Mouse (Mus musculus) layer of hippocampus, postnatal 36 days (tissue): ENCODE measurements around the gene Nutf2. TPM values are rescaled to one million over a fixed set of nuclear protein-coding genes. Genes with fewer than 3 reads are reported as not detected.

Experiments used
- DNase-seq, 2 experiments: peaks; one replicate each; pipeline ENCODE4 v3.0.0; 2022
- total RNA-seq, 2 experiments: library from RNA; stranded (reverse); gene quantifications; 2 replicates each; pipeline ENCODE4 v1.2.3; 2021

Nutf2 gene
- total RNA-seq, 2 experiments from 2014 or later, result 27.6 to 36.3 TPM

DNA sequence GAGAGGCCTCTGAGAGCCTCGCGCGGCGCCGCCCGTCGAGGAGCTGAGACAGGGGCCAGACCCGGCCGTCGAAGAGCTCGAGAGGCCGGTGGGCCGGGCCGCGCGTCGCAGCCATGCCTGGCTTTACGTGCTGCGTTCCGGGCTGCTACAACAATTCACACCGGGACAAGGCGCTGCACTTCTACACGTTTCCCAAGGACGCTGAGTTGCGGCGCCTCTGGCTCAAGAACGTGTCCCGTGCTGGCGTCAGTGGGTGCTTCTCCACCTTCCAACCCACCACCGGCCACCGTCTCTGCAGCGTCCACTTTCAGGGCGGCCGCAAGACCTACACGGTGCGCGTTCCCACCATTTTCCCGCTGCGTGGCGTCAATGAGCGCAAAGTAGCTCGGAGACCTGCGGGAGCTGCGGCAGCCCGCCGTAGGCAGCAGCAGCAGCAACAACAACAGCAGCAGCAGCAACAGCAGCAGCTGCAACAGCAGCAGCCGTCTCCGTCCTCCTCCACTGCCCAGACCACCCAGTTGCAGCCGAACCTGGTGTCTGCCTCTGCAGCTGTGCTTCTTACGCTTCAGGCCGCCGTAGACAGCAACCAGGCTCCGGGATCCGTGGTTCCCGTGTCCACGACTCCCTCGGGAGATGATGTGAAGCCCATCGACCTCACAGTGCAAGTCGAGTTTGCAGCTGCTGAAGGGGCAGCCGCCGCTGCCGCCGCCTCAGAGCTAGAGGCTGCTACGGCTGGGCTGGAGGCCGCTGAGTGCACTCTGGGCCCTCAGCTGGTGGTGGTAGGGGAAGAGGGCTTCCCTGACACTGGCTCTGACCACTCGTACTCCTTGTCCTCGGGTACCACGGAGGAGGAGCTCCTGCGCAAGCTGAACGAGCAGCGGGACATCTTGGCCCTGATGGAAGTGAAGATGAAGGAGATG, 4.9 kb upstream of the Nutf2 start:
- peak; percentile 56 to 67 for DNase-seq

DNA sequence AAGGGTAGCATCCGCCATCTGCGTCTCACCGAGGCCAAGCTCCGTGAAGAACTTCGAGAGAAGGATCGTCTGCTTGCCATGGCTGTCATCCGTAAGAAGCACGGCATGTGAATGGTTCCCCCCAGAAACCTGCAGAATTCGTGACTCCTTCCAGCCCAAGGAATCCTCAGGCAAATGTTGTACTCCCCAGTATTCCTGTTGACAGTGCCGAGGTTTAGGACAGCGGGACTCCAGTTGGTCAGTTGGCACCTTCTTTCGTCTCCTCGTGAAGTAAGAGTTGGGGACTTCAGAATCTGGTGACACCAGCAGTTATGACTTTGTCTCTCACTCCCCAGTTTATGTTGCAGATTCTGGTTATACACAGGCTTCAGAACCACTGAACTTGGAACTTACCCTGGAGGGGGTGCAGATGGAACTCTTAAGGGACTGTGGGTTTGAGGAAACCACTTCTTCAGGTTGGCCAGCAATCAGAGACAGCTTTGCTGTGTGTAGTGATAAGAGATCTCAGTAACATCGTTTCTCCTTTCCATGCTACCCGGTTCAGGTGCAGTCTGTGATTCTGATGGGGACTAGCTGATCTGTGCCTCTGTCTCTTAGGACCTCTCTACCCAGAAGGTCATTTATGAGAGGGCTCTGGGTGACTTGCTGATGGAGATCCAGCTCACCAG, 4.1 kb upstream of the Nutf2 start:
- no peak for DNase-seq

DNA sequence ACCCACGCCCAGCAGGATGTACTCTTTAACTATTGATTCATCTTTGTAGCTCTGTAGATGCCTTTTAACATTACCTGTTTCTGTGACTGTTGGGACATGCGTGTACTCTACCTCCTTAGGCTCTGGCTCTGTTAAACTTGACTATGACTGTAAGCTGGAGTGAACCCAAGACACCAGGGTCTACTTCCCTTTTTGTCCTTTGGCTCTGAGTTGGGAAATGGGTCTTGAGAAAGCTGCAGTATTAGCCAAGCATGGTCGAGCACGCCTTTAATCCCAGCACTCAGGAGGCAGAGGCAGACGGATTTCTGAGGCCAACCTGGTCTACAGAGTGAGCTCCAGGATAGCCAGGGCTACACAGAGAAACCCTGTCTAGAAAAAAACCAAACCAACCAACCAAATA, 1.9 kb upstream of the Nutf2 start:
- no peak for DNase-seq

DNA sequence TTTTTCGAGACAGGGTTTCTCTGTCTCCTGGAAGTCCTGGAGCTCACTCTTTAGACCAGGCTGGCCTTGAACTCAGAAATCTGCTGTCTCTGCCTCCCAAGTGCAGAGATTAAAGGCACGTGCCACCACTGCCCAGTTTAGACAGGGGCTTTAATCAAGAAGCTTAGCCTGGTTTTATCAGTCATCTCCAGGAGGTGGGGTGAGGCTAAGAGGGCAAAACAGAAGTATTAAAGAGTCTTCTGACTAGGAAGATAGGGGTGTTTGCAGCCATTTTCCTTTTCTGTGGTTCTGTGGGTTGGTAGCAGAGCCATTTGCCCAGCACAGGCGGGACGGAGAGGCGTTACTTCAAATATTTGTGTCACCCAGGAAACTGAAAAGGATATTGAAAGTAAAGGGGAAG, 1.1 kb upstream of the Nutf2 start:
- no peak for DNase-seq

DNA sequence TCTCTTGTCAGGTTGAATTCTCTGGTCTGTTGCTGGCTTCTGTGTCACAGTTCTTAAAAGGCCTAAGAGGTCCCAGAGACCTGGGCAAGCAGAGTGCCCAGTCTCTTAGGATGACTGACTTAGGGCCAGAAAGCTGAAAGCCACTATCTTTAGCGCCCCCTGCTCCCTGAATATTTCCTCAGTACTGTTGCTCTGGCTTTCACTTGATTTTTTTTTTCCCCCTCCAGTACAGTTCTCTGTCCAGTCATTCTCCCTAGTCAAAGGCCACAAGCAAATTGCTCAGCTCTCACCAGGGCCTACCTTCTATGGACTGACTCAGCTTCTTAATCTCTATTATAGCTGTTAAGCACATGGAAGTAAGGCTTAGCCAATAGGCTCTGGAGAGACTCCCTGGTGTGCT, 1.6 kb downstream of the Nutf2 start:
- DNase-seq, result no peak

DNA sequence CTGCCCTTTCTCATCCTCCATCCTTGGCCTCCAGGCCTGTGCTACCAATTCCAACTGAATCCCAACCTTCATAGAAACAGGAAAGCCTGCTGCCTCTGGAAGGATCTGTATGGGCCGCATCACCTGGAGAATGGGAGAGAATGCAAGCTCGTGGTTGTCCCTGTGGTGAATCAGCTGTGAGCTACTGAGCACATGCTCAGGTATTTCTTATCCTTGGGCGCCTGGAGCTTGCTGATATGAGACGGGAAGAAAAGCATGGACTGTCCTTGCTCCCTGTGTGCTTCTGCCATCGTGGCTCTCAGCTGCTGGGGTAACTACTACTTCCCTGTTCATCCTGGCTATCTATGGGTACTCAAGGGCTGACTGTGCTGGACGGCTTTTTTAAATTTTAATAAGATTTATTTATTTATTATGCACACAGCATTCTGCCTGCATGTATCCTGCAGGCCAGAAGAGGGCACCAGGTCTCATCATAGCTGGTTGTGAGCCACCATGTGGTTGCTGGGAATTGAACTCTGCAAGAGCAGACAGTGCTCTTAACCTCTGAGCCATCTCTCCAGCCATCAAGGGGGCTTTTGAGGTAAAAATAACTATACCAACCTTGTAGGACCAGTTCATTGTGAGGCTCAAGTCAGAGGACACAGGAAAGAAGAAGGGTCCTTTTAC, 6.1 kb downstream of the Nutf2 start:
- DNase-seq, result no peak

DNA sequence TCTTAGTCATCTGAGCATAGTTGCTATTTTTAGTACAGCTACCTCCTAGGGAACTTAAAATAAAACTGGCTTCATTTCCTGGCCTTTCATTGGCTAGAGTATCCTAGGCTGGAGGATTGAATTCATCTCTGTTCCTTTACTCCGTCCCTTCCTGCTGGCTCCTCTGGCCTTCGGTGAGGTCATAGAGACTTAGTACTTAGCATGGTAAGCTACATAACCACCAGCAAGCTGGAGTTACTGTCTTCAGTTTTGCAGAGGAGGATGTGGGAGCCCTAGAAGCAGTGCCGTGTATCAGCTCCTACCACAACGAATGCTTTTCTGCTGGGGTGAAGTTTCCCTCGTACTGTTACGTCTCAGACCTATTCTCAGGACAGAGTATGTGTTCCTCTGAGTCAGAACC, 13.9 kb downstream of the Nutf2 start:
- DNase-seq, result no peak

DNA sequence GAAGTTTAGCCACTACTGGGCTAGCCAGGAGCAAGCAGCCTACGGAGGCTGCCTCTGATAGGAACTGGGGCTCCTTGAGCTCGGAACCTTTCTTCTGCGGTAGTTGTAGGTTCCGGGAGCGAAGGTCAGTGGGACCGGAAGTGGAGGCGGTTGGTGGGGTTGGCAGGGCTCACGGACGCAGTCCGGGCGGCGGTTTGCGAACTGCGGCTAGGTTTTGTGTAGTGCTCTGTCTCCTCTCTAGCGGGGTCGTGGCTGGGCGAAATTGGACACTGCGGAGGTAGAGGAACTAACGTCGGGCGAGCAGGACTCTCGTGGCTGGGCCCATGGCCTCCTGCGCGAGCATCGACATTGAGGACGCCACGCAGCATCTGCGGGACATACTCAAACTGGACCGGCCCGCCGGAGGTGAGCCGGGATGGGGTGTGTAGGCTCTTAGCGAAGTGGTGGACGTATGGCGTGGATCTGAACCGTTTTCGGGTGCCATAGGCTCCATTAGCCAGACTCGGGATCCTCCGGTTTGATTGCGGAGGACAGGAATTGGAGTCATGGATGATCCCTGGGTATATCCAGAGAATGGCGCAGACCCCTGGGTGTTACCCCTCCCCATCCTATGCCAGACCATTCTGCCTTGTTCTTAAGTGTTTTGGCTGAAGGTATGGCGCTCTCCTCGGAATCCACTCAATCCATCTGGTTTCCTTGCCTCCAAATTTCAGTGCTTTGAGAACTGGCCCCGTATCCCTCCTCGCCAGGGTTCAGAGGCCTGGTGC, 20.6 kb downstream of the Nutf2 start, which contains the start of gene Edc4:
Edc4 (plus strand) TSS at position 128 of the 767 bp plus-strand sequence.
- DNase-seq, result peak; percentile 82 to 85

DNA sequence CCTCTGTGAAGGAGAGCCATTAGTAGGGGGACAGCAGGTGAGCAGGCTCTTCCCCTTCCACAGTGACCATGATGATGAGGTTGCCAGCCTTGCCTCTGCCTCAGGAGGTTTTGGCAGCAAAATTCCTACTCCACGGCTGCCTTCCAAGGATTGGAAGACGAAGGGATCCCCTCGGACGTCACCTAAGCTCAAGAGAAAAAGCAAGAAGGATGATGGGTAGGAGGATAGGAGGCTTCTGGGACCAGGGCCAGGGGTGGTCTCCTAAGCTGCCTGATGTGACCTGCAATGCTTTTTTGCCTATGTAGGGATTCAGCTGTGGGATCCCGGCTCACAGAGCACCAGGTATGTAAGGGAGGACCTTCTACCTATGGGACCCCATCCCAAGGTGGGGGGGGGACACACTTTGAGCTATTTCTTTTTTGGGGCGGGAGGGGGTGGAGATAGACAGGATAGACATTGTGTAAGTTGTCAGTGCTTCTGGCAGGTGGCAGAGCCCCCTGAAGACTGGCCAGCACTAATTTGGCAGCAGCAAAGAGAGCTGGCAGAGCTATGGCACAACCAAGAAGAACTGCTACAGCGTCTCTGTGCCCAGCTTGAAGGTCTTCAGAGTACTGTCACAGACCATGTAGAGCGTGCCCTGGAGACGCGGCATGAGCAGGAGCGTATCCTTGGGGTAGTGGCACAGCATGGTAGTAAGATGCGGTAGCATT, 29.5 kb downstream of the Nutf2 start:
- DNase-seq, result no peak

DNA sequence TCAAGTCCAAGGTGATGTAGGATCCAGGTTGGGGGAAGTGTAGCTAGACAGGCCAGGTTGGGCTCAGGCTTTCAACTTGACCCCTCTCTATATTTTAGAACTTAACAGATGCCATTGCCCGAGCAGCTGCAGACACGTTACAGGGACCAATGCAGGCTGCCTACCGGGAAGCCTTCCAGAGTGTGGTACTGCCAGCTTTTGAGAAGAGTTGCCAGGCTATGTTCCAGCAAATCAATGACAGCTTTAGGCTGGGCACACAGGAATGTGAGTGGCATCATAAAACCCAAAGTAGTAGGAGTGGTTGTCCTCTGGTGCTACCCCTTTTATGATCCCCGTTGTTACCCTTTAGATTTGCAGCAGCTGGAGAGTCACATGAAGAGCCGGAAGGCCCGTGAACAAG, 30.5 kb downstream of the Nutf2 start:
- peak; percentile 70 to 72 for DNase-seq

DNA sequence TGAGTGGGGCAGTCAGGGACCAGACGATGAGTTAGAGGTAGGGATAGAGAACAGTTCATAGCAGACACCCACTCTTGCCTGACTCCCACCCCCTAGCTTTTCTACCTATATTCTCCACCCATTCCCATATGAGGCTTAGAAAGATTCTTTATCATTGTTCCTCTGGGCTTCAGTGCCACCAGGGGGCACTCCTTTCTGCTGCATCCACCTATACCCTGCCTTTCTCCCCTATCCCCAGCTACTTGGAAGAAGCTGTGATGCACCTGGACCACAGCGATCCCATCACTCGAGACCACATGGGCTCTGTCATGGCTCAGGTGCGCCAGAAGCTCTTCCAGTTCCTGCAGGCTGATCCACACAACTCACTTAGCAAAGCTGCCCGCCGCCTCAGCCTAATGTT, 32.1 kb downstream of the Nutf2 start:
- no peak for DNase-seq

DNA sequence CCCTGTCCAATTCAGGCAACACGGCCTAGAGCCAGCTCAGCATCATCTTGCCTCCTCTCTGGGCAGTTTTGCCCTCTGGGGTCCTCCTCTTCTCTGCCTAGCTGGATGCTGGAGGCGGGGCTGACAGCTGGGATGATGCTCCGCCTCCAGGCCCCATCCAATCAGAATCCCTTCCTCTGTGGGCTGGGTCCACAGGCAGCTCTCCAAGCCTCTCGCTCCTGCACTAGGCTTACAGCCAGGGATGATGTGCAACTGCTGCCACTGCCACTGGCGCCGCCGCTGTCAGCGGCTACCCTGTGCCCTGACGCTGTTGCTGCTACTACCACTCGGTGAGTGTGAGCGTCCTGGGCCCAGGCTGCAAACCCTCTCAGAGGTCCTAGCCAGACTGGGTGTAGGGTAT, 33.0 kb downstream of the Nutf2 start, which contains the start of gene Nrn1l:
Nrn1l (plus strand) TSS at position 229 of the 400 bp plus-strand sequence.
- DNase-seq, result peak; percentile 69 to 76

DNA sequence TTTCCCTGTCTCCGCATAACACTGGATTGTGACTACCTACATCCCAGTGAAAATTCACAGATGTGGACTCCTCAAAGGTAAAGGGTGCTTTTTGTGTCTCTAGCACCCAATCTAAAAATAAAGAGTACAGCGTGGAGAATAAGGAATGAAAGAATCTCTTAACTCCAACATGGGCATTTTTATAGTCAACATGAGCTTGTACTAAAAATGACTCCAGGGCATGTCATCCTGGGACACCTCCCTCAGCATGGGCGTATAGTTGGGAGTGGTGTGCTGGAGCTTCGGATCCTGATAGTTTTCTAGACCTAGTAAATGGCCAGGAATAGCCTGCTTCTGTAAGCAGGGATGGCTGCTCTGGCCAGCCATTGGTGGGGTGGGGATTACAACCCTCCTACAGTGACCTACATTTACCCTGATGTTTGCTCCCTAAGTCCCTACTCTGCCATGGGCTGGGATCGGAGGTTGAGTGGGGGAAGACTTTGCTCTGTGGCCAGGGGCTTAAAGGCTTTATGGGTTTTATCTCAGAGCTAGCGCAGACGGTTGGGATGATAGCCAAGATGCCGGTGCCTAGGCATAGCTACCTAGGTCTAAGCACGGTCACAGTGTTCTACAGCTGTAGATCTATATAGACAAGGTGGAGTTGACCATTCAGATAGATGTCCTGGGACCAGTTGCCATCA, 37.6 kb downstream of the Nutf2 start:
- DNase-seq, result no peak

DNA sequence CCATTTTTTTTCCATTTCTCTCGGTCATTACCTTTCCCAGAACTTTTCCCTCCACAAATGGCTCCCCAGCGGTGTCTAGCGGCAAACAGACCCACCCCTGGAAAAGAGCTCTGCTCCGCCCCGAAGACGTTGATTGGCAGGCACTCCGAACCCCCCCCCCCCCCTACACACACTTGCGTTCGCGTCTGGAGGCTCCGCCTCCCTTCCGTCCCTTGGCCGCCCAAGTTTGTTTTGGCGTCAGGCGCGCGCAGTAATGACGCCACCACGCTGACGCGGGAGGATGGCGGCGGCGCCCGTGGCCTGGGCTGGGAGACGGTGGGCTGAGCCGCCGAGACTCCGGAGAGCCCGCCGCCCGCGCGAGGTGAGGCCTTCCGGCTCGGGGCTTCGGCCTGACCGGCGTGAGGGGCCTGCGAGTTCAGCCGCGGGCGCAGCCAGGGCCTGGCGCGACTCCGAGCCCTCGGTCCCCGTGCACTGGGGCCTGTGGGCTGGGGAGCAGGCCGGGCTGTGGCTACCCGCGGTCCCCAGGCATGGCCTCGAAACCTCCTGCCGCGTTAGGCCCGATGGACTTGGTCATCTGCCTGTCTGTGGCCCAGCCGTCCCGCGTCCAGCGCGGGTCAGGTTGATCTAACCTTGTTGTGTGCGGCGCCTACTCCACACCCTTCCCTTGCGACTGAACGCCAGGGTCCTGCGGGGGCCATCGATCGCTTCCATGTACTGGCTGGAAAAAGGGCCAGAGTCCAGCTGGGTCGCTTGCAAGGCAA, 40.0 kb downstream of the Nutf2 start, which contains the start of gene Pskh1:
Pskh1 (plus strand) TSS at position 262 of the 761 bp plus-strand sequence.
- DNase-seq, result peak; percentile 92 to 95

DNA sequence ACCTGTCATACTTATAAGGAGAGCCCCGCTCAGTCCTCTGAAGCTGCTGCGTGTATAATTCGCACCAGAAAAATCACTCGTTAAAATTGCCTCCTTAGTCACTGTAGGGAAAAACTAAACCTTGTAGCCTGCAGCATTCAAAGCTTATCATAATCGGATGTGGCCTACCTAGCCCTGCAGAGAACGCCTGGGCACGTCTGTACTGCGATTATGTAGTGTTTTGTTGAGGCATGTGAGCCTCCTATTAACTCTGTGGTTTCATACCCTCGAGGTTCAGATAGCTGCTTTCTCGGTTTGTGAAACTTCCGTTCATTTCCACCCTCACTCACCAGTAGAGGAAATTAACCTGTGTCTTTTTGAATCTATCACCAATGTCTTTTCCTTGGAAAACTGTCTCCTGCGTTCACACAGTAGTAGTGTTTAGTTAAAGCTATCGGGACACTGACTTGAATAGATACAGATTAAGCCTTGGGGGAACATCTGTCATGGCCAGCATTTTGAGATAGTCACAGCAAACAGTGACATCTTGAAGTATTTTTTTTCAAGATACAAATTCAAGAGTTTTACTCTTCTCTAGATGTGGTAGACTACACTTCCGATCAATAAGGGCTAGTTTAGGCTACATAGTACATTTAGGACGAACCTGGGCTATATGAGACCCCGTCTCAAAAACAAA, 40.7 kb downstream of the Nutf2 start:
- DNase-seq, result no peak

DNA sequence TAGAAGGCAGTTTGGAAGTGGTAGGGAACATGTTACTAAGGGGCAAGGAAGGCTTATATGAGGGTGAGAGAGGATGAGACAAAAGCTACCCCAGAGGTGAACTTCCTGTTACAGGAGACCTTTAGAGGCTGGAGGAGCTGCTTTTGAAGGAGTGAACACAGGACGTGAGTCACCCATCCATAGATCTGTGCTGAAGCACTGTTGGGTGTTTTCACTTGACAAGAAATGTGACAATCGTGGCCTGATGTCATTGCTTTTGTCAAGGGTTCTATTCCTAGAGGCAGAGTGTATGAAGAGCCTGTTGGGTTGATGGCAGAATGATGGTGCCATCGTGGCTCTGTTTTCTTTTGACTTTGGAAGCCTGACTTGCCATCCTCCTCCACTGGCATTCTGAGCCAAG, 59.0 kb downstream of the Nutf2 start:
- no peak for DNase-seq

DNA sequence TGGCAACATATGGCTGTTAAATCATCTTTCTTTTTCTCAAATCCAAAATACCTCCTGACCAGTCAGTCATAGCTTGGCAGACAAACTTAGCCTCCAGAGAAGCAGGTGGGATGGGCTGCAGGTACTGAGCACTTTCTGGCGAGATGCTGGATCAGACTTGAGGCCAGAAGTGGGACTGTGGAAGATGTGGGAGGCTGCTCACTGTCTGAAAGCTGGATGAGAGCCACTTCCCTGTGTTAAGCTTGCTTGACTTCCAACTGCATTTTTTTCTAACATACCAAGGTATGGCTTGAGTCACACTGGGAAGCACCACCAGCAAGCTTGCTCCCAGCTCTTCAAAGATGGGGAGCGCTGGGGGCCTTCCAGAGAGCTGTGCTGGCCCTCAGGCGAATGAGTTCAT, 64.7 kb downstream of the Nutf2 start:
- DNase-seq, result no peak
